Mouse (Mus musculus) cerebellum, adult (tissue): Measurements from ENCODE around the gene Tshb.

ENCODE experiments used
- ATAC-seq: cut with Nextera tagmentation; 2 replicates; pipeline ENCODE4 v1.9.2; 2017; ENCODE audit warnings: mild to moderate bottlenecking, moderate library complexity, mixed read lengths; ENCODE audit not compliant: insufficient number of reproducible peaks, low FRiP score, low TSS enrichment

Gene Tshb

DNA sequence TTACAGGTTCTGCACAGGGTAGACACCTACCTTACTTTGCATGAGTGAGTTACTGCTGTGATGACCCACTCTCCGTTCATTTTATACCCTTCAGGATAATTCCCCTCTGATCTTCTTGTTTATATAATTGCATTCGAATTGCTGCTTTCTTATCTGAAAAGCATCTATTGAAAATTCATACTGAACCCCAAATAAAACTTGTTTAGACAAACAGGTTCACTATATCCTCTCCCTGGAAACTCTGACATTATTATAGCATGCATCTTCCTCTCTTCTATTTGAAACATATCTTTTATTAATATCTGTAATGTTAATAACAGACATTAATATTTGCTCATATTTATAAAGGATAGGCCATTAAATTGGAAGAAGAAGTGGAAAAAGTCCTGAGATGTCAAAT, at the start of gene Tshb:
TSS of gene Tshb (minus strand) at position 101 of the 400 bp plus-strand sequence.
- no peak for ATAC-seq

GRCm38 (mm10) chr3:102803937-102804336, 21.4 kb upstream of the Tshb start:
- ATAC-seq: no peak

GRCm38 (mm10) chr3:102787369-102787768, 4.9 kb upstream of the Tshb start:
- no peak for ATAC-seq

DNA sequence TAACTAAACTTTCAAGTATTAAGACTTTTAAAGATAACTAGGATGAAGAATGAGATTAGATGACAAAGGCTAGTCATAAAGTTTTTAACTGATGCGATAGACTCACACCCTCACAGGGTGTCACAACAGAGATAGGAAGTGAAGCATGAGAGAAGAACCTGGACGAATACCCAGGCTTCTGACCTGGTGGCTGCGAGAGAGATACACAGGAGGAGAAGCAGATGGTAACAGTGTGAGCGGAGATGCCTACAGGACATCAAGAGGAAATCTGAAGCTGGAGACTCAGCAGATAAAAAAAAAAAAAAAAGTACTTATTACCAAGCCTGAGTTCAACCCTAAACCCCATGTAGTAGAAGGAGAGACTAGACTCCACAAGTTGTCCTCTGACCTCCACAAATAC, 9.5 kb downstream of the Tshb start:
- ATAC-seq: peak; percentile 89

GRCm38 (mm10) chr3:102764850-102765249, 17.7 kb downstream of the Tshb start:
- no peak for ATAC-seq

DNA sequence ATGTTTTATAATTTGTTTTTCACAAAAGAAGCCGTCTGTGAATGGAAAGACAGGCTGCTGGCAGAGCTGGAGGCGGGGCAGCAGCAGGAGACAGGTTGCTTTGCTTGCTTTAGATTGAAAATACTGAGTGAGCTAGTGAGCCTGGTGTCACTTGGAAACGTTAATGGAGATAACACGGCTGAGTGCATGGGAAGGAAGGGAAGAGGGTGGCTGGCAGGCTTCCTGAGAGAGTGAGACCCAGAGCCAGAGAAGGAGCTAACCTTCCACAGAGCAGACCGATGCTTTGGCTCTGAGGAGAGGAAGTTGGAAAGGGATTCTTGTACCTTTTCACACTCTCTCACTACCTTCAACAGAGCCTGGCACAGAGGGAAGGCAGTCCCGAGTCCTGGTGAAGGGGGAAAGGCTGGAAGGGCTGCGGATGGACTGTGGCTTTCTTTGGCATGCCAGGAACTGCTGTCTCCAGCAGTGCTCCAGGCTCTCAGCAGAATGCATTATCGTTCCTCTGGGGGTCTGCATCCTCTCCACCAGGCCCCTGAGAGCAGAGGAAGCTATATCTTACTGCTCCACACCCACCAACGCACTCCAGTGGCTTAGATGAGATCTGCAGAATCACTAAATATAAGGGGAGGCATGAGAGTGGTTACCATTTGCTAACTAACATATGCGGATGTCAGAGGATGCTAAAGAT, 18.7 kb downstream of the Tshb start:
- ATAC-seq: peak; percentile 81

- no peak for ATAC-seq
These were observed 20.1 kb downstream of the Tshb start for GRCm38 (mm10) chr3:102762388-102762787.

- ATAC-seq: no peak
These were observed 22.3 kb downstream of the Tshb start for GRCm38 (mm10) chr3:102760236-102760635.

GRCm38 (mm10) chr3:102757019-102757418, 25.5 kb downstream of the Tshb start:
- ATAC-seq: no peak

GRCm38 (mm10) chr3:102755801-102756200, 26.7 kb downstream of the Tshb start:
- ATAC-seq: no peak

- ATAC-seq: no peak
These were observed 30.1 kb downstream of the Tshb start for GRCm38 (mm10) chr3:102752457-102752856.

DNA sequence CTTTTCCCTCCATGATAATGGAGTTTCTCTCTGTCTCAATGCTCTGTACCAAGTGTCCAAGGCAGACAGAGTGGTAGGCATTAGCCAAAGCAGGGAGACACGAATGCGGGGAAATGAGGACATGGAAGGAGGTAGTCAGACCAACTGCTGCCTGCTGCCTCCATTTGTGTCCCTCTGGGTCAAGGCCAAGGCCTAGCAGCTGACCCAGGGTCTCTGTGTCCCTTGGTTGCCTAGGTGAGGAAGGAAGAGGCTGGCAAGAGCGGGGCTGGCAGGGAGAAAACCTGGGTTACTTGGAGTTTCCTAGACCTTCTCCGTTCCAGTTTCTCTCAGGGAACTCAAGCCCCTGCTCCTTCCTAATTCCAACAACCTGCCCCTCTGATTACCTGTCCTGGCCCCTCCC, 30.5 kb downstream of the Tshb start:
- no peak for ATAC-seq

DNA sequence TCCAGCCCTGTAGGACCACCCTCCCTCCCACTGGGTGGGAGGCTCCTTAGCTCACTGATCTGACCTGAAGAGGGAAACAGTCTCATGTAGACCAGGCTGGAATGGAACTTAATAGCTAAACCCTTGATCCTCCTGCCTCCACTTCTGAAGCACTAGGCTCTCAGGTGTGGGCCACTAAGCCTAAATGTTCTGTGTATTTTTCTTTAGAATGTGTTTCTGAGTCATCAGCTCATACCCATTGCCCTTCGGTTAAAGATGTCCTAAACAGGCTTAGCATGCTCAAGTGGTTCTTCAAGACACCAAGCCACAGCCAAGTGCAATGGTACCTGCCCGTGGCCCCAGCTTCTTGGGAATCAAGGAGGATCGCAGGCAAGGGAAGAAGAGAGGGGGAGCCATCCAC, 31.0 kb downstream of the Tshb start:
- ATAC-seq: no peak

DNA sequence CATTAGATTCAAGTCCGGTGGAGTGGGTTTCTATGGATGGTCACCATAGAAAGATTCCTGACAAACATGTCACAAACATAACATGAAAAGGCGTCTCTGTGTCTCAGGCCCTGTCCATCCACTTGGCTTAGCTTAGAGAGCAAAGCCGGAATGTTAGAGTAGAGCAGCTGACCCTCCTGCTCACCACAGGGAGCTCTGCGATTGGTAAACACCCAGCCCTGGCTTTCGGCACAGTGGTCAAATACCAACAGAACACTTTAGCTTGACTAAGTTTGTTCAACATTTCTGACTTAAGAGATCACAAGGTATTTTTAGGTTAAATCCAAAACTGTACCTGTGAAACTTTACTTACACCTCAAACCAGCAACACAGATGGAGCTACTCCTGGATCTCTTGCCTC, 31.4 kb downstream of the Tshb start:
- no peak for ATAC-seq

DNA sequence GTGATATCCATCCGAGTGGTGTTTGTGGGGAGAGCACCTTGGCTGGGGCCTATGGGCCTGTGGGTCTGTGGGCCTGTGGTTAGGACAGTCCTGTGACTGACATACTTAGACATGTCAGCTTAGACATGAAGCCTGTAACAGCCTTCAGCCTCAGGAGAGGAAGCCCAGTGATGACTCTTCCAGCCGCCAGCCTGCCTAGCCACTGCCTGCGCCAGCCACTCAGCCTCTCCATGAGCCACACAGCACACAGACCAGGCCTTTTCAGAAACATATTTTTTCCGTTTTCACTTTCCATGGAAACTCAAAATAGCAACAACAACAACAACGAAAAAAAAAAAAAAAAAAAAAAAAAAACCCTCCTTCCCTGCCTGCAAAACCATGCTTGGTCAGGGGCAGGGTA, 33.8 kb downstream of the Tshb start:
- no peak for ATAC-seq

DNA sequence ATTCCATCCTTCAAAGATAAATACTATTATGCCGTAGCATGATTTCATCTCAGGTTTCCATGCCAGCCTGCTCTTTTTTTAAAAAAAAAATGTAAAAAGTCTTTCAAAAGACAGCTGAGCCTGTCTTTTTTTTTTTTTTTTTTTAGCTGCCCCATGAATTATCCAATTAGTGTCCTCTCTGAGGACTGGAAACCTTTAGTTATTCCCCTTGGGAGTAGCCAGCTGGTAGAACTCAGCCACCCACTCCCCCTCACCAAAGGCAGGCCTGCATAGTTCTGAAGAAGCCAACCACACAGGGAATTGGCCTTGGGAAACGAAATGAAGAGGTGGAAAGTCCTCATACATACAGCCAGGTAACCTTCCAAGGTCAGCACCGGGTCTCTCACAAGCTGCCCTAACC, 34.5 kb downstream of the Tshb start:
- ATAC-seq: no peak

GRCm38 (mm10) chr3:102746174-102746573, 36.3 kb downstream of the Tshb start:
- ATAC-seq: no peak

DNA sequence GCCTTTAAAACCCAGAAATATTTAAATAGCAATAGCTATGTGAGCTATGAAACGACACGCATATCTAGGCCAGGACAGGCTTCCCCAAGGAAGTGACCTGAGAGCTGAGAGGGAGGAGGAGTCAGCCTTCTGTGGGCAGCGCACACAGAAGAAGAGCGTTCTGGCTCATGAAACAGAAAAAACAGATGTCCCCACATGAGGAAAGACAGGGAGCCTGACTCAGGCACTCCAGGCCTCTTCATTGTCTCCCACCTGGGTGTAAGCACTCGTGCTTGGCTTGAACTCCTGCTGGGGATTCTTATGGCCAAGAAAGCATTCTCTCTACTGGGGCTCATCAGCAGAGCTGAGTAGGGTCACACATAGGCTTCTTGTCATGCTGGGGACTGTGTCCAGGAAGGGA, 37.9 kb downstream of the Tshb start:
- no peak for ATAC-seq

- ATAC-seq: no peak
These were observed 38.6 kb downstream of the Tshb start for GRCm38 (mm10) chr3:102743781-102744471.

- ATAC-seq: no peak
These were observed 39.3 kb downstream of the Tshb start for GRCm38 (mm10) chr3:102743202-102743601.

GRCm38 (mm10) chr3:102742725-102743124, 39.8 kb downstream of the Tshb start:
- ATAC-seq: no peak

- ATAC-seq: no peak
These were observed 43.6 kb downstream of the Tshb start for GRCm38 (mm10) chr3:102738926-102739325.
